In genomic region chr3:96245003-96245886, GRCm38 (mm10) we compare ENCODE assay signal across 8 mouse cellular contexts. TPM values are rescaled to one million over a fixed set of nuclear protein-coding genes. Genes with fewer than 3 reads are reported as not detected.
DNase-seq lines count a peak whose midpoint lies in the region; ATAC-seq and TF ChIP-seq lines count a peak whose summit lies in the region.
"Not testable (repeated sequence)": the region's sequence is repeated elsewhere in the genome, so short reads cannot be mapped to it uniquely, and the experiment has no call there.

Gene Hist2h2aa1, plus strand, starts transcription at chr3:96245497.

- TF ChIP-seq CTCF in Patski (IDR thresholded peaks at IDR 0.05); hindbrain, postnatal 0 days (IDR thresholded peaks at IDR 0.05; ENCODE audit: low read depth); left cerebral cortex, adult 2 months (IDR thresholded peaks at IDR 0.05): not testable (repeated sequence)

- peak within 1 kb of the TSS; percentile 94 for H3K27ac ChIP-seq in hindbrain, postnatal 0 days
- peak within 1 kb of the TSS; percentile 100 for H3K27ac ChIP-seq in left cerebral cortex, adult 2 months
- H3K27ac ChIP-seq in macrophage: peak within 1 kb of the TSS; percentile 99

- peak within 1 kb of the TSS; percentile 64 for H3K4me2 ChIP-seq in hindbrain, postnatal 0 days (ENCODE audit: low read depth, low read length)

- peak within 1 kb of the TSS; percentile 67 for H3K9ac ChIP-seq in hindbrain, postnatal 0 days (replicated peaks; ENCODE audit: low read length)

- in situ Hi-C loops in Patski (cut with MboI; ENCODE audit: low pct_unique_long_range_greater_than_20kb): not testable (repeated sequence)

- not testable (repeated sequence) for H3K4me1 ChIP-seq in hindbrain, postnatal 0 days (ENCODE audit: insufficient read depth, low read length)

- intact Hi-C loops in left cerebral cortex, adult 2 months (cut with DNase I): not testable (repeated sequence)

- H3K36me3 ChIP-seq in hindbrain, postnatal 0 days (ENCODE audit: insufficient read depth, low read length); macrophage (ENCODE audit: inconsistent target): not testable (repeated sequence)

- POLR2A ChIA-PET in Patski (lab: Charles Lee): interaction anchor here (0.9 to 5.3 kb wide), 6 partner anchors 16 to 49 kb away, joined by 3 to 56 read pairs (median 6); partner anchors contain the start of genes Bola1, Hist2h2ab, Hist2h2ac and Hist2h2bb

- ATAC-seq in Patski: peak; percentile 68
- ATAC-seq in hindbrain, postnatal 0 days: peak; percentile 93

- WGBS in hindbrain, postnatal 0 days: under 1% methylated on average over 27 of the region's 88 CpGs
- 0% methylated on average over 8 of the region's 88 CpGs for WGBS in macrophage (ENCODE audit: missing documents)

- H3K27me3 ChIP-seq in Patski; hindbrain, postnatal 0 days (ENCODE audit: insufficient read depth, low read length): not testable (repeated sequence)

- H3K79me2 ChIP-seq in macrophage (ENCODE audit: inconsistent target): peaks cover 21% of the 10 kb centered on the region; the same call in 1 of the 2 replicates

- peak within 1 kb of the TSS; percentile 50 for H3K4me3 ChIP-seq in hindbrain, postnatal 0 days (ENCODE audit: low read length)
- peak within 1 kb of the TSS; percentile 83 for H3K4me3 ChIP-seq in left cerebral cortex, adult 2 months
- peak within 1 kb of the TSS; percentile 54 for H3K4me3 ChIP-seq in macrophage (ENCODE audit: inconsistent target)

- not testable (repeated sequence) for H3K9me3 ChIP-seq in hindbrain, postnatal 0 days (ENCODE audit: low read length)

- peak; percentile 66 for DNase-seq in Patski (ENCODE audit: low read depth, low spot score)
- peak; percentile 54 to 77 for DNase-seq in cerebellum, postnatal 4 days (ENCODE audit: low spot score in 2 of 2)
- peak; percentile 81 to 89 for DNase-seq in gastrocnemius, adult 8-10 months (ENCODE audit: low spot score in 2 of 2)
- peak; percentile 66 for DNase-seq in hindbrain, postnatal 0 days (ENCODE audit: low spot score)
- DNase-seq in left cerebral cortex, adult 2 months (ENCODE audit: extremely low spot score in 1 of 2, low spot score in 2 of 2): peak; percentile 81 to 86
- DNase-seq in right cerebral cortex, adult 18-20 months: peak; percentile 86
- peak; percentile 84 for DNase-seq in urinary bladder, adult 2 months (ENCODE audit: low spot score)

- CTCF ChIA-PET in Patski (lab: Charles Lee): interaction anchor here (1.2 to 2.4 kb wide), 2 partner anchors 14 to 179 kb away, joined by 3 to 11 read pairs; no protein-coding TSS in a partner anchor

RNA-seq across cellular contexts. Expression of gene Hist2h2aa1, which starts in this region (rescaled TPM):
- polyA plus RNA-seq in Patski (2021) (8.0 TPM), macrophage (2018) (24.8 to 42.2 TPM (median 31.8 TPM) in 3 replicates)
- total RNA-seq in gastrocnemius, adult 8-10 months (2022): 1 to 10 TPM in 3 of 4 experiments, not detected in 1; 2.7 to 5.0 (median 4.8) TPM
- 1,894 and 2,680 TPM in 2 replicates for total RNA-seq in hindbrain, postnatal 0 days (2014; rRNA removed)
- polyA plus RNA-seq in hindbrain, postnatal 0 days (2015; fragmentation: Nextera tagmentation; extraction: Ambion mirVana): 24.4 and 25.0 TPM in 2 replicates
- total RNA-seq in left cerebral cortex, adult 2 months (2021): 10 to 100 TPM in 1 of 2 experiments, not detected in 1; 19.2 TPM
- 10 to 100 TPM in 9 of 26 experiments, 1 to 10 TPM in 12, not detected in 5; 2.2 to 49.3 (median 9.8) TPM for total RNA-seq in macrophage (2018; cell fraction: chromatin; rRNA removed)
- 100 to 1,000 TPM in 4 of 26 experiments, 10 to 100 TPM in 22; 24.8 to 148 (median 55.9) TPM for total RNA-seq in macrophage (2018; cell fraction: cytosol; rRNA removed)
- 10 to 100 TPM in 20 of 26 experiments, 1 to 10 TPM in 5, not detected in 1; 2.6 to 72.1 (median 24.1) TPM for total RNA-seq in macrophage (2018; cell fraction: nucleus; rRNA removed)
- polyA plus RNA-seq in urinary bladder, adult 2 months (2012; rRNA removed): 140 and 149 TPM in 2 replicates

Comparison
In these comparisons a context has a peak if more than half of its experiments do, and no peak if none do; other contexts are left out.
1. Peak in every context shown above with its lines: DNase-seq, ATAC-seq, H3K4me3 ChIP-seq and H3K27ac ChIP-seq.
2. RNA of gene Hist2h2aa1 (total RNA-seq): 1,894 to 2,680 TPM in hindbrain, postnatal 0 days; 19.2 TPM in left cerebral cortex, adult 2 months and 2.7 to 5.0 TPM in gastrocnemius, adult 8-10 months; every median in the first group is over 10 times any median in the second.